Mouse (Mus musculus) left cerebral cortex, adult 9 months (tissue): Measurements from ENCODE around the gene Aebp2.
"Not testable (repeated sequence)": the region's sequence is repeated elsewhere in the genome, so short reads cannot be mapped to it uniquely, and the experiment has no call there.

Experiments
- DNase-seq, 2 experiments: peaks; one replicate each; pipeline ENCODE4 v3.0.0; 2022; ENCODE audit warnings: low spot score in 2 of 2

The Aebp2 gene

DNA sequence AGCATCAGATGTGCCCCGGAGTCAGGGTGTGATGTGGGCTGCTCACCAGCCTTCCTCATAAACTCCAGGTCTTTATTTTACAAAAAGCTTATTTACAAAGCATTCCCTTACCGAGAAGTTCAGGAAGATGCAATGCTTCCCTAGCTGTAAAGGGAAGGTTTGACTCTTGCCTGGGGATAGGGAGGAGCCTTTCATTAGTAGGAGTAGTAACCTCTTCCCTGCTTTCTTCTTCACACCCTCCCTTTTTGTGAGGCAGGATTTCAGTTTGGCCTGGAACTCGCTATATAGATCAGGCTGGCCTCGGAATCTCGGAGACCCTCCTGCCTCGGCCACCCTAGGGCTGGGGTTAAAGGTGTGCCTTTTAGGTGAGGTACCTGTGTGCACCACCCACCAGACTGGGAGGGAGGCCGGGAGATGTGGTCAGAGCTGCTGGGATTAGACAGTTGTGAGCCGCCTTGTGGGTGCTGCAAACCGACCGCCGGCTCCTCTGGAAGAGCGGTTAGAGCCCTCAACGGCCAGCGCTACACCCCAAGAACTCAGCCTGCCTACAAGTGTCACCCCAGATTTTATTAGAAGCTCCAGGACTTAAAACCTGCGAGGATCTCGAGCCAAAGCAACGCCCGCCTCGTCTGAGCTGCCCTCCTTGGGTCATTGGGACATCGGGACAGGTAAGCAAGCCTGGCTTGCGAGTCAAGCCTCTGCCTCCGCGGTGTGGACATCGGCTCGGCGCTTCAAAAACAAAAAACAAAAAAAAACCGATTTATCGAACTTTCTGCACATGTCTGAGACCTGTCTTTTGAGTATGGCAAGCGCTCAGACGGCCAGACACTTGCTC, at the start of gene Aebp2:
Gene Aebp2 (plus strand): TSS at position 273 of the 835 bp plus-strand sequence.
- peak in 1 of 2 experiments; percentile 18 for DNase-seq

DNA sequence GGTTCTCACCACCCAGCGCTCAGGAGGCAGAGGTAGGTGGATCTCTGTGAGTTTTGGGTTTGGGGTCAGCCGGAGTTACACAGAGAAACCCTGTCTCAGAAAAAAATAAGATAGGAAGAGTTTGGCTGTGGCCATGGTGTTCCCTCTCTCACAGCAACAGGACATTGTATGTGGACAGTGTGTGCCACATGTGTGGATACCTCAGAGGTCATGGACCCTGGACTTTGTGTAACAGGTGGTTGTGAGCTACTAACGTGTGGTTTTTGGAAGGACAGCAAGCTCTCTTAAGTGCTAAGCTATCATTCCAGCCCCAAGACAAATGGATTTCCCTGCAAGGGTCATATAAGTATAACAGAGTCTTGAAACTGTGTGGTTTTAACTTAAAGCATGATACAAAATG, 47.5 kb upstream of the Aebp2 start:
- no peak for DNase-seq

DNA sequence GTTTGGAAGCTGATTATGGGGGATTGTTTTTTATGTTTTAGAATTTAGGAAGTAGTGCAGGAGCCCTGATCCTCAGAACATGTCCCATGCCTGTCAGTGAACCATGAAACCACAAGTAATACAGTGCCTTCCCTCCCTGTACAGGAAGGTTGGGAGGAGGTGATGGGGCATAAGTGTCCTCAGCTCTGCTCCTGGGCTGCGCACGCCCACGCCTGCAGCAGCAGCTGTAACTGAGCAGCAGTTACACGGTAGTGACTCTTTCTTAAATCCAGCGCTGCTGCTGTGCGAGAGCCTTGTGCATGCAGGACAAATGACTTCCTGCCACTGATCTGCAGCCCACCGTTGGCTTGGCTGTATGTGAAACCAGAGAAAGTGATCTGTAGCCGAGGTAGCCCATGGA, 46.3 kb upstream of the Aebp2 start:
- DNase-seq: no peak

DNA sequence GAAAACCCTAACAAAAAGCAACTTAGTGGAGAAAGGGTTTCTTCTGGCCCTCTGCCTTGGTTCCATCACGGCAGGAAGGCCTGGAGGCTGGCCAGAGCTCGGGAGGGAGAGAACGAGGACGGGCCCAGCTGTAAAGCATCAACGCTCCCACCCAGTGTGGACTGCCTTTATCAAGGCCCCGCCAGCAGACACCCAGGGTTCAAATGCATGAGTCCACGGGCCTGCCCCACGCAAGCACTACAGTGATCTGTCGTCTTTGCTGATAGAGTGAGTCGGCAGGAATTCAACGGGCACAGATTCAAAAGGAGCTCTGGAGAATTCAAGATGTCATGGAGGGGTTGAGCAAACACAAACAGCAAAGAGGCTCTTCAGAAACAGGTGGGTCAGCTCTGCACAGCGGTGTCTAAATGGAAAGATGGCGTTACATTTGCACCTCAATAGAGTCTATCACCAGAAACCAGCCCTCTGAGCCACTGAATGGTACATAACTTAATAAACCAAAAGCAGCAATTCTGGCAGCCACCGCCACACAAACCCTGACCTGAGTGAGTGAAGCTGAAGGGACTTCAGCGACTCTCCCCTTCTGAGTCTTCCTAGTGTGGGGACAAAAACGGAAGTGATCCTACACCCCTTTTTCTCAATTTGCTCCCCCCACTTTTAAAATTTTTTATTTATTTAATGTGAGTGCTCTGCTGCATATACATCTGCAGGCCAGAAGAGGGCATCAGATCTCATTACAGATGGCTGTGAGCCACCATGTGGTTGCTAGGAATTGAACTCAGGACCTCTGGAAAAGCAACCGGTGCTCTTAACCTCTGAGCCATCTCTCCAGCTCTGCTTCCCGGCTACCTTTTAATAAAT, 45.3 kb upstream of the Aebp2 start:
- DNase-seq: no peak

DNA sequence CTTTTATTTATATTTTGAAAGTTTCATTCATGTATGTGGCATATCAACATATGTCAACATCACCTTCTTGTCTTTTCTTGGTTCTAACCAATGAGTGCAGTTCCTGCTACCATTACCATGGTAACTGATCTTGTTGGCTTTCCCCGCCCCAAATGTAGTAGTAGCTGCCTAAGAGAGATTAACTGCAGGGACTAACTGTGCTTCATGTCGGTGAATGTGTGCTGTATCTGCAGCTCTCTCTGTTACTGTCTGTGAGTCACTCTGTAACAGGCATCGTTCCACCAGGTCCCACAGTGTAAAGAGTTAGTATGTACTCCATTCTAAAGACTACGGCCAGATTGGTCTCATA, 44.7 kb upstream of the Aebp2 start:
- no peak for DNase-seq

DNA sequence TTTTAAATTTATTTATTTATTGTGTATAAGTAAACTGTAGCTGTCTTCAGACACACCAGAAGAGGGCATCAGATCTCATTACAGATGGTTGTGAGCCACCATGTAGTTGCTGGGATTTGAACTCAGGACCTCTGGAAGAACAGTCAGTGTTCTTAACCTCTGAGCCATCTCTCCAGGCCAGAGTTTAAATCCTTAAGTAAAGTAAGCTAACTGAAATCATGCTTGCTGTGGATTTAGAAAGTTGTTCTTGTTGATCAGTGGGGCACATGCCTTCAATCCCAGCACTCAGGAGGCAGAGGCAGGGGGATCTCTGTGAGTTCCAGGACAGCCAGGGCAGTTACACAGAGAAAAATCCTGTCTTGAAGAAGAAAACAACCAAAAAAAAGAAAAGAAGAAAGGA, 43.5 kb upstream of the Aebp2 start:
- DNase-seq: not testable (repeated sequence)

DNA sequence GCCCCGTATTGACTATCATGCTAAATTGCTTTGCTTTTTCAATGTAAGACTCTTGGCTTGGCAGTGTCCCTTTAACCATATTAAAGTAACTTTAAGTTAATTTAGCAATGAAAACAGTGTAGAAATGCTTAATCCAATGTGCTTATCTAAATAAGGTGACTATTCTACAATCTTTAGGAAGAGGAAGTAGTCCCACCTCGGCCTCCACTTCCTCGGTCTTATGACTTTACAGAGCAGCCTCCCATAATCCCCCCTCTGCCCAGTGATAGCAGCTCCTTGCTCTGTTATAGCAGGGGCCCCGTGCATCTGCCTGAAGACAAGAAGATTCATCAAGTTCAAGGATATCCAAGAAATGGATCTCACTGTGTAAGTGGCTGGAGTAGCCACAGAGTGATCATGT, 42.3 kb upstream of the Aebp2 start:
- DNase-seq: no peak

DNA sequence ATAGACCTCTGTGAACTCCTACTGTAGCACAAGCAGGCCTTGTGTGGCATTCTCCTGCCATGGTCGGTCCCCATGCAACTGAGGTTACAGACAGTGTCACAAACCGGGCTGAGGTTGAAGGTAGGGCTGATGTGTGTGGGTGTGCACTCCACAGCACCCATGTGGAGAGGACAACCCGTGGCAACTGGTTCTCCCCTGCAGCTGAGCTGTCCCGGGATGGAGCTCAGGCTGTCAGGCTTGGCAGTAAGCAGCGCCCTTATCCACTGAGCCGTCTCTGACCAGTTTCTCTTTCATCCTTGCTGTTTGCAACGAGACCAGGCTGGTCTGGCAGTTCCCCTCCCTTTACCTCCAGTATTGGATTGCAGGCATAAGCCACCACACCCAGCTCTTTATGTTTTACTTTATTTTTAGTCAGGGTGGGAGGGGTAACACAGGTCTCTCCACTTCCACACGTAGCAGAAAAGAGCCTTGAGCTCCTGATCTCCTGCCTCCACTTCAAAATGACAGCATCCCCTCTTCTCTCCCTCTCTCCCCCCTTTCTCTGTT, 35.7 kb upstream of the Aebp2 start:
- DNase-seq: no peak

DNA sequence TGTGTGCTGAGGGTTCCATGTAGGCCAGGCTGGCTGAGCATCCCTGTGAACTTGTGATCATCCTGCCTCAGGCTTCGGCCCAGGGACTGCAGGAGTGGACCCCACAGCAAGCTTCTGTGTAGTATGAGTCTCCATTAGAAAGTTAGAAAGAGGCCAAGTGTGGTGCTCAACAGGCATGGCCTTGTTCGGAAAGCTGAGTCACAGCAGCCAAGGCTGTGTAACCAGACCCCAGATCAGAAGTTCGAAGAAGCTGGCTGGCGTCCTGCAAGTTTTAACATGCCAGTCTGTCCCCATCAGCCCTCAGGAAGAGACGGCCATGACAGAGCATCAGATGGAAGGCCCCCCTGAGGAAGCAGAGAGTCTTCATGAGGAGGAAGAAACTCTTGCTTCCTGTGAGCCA, 31.1 kb upstream of the Aebp2 start:
- no peak for DNase-seq

DNA sequence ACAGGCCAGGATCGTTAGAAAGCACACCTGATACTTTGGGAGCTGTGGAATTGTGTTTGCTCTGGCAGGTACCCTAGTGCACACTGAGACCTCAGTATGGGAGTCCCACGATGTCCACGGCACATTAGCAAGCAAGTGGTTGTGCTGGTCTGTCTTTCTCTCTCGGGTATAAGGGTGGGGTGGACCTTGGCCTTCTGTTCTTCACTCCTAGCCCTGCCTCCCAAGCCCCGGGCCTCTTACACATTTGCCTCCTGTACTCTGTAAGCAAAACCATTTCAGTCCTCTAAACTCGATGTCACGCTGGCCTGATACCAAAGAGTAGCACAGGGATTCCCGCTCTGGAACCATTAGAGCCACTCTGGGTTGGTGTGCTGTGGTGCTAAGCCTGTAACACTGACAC, 29.8 kb upstream of the Aebp2 start:
- DNase-seq: no peak

DNA sequence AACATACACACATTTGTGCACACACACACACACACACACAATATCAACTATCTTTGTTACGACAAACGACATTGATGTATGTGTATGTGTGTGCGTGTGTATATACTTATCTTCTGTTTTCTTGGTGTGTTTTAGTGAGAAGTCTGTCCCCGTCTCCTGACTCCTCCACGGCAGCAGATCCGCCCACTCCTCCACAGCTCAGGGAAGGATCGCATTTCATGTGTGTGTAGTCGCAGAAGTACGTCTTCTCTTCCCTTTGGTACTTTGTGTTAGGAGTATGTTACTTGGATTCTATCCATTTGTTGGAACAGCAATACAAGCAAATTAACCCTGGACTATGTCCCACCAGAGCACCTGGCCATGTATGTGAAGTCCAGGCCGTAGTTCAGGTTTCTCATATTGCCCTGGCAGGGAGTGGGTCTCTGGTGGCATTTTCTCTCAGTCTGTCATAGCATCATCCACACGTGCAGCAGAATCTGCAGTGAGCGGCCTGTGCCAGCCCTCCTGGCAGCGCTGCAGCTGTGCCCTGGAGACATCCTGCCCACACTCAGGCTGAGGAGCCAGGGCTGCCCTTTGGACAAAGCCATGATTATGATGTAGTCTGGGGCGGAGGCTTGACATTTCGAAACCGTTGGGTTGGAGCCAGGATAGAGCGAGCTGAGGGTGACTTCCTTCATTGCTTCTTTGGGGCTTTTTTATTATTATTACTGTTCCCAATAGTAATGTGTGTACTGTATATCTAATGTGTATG, 28.9 kb upstream of the Aebp2 start:
- DNase-seq: peak in 1 of 2 experiments; percentile 66

DNA sequence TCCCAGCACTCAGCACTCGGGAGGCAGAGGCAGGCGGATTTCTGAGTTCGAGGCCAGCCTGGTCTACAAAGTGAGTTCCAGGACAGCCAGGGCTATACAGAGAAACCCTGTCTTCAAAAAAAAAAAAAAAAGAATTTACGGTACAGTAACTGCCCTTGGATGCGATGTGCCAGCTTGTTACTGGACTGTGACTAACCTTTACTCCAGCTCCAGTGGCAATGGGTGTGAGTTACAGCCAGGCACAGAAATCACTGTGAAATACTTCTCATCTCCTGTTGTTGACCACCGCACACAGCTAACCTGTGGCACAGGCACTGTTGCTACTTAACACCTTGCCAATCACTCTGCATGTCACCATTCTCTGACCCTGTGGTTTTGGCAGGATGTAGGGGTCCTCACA, 26.9 kb upstream of the Aebp2 start:
- not testable (repeated sequence) for DNase-seq

DNA sequence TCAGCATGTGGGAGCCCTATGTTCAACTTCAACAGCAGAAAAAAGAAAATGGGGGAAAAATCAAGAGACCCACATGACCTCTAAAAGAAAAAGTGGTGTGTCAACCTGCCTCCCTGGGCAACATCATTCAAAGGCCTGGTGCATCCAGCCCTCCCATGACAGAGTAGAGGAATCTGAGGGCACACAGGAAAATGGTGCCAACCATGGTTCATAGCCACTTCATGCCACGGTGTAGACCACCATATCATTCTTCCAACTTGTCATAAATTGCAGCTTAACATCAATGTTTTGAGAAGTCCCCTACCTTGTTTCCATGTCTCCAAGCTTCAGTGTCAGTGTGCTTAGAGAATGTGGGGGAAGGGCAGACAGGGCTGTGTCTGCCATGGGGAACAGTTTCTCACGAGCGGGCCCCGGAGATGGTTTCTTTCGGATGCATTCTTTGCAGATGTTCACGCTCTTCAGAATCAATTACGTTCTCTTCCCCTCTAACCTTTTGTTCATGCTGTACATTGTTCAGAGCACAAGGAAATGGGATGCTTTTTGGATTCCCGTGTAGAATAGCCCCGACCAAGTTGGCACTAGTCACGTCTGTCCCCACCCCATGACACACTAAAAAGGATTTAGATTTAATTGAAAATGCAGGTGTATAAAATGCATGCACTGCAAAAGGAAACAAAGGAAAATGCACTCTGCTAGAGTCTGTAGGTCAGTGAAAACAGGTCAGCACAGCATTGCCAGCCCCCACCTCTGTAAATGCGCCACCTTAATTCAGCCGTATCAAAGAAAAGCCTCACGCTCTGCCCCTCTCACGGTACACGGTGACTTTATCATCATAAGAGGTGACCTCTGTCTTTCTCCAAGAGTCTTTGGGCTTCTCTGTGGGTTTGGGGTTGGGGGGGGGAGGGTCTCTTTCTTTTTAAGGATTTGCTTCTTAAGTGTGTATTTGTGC, 24.8 kb upstream of the Aebp2 start:
- no peak for DNase-seq

DNA sequence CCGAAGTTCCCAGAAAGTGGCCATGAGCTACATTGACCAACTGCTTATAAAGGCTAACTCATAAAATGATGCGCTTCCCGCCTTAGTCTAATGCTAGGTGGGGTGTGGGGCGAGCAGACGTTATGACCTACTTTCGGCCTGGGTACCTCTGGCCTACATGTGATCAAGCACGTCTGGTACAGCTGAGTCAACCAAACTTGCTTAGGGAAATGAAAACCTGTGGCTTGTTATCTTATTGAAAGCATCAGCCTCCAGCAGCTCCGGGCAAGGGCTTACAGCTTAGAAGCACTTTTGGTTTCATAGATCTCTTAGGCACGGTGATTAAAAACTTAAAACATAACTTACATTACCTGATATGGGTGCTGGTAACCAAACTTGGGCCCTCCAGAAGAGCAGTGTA, 23.9 kb upstream of the Aebp2 start:
- DNase-seq: no peak

DNA sequence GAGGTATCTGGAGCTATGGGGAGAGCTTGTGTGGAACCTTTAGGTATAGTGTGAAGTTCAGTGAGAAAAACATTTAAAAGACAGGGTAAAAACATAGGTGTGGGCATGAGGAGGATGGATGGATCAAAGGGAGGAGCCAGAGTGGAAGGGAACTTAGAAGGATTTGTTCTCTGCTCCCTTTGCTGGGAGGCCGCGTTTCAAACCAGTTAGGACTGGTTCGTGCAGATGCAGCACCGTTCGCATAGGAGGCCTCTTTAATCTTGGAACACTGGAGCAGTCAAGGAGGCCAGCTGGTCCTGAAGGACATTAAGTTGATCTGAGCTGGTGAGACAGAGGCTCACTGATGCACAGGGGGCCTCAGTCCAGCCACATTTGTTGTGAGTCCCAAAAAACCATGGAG, 23.1 kb upstream of the Aebp2 start:
- no peak for DNase-seq

DNA sequence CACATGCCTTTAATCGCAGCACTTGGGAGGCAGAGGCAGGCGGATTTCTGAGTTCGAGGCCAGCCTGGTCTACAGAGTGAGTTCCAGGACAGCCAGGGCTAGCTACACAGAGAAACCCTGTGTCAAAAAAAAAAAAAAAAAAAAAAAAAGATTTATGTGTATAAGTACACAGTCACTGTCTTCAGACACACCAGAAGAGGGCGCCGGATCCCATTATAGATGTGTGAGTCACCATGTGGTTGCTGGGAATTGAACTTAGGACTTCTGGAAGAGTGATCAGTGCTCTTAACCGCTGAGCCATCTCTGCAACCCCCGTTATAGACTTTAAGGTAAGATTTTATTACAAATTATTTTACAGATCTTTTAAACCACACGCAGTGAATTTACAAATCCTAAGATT, 21.8 kb upstream of the Aebp2 start:
- DNase-seq: not testable (repeated sequence)

DNA sequence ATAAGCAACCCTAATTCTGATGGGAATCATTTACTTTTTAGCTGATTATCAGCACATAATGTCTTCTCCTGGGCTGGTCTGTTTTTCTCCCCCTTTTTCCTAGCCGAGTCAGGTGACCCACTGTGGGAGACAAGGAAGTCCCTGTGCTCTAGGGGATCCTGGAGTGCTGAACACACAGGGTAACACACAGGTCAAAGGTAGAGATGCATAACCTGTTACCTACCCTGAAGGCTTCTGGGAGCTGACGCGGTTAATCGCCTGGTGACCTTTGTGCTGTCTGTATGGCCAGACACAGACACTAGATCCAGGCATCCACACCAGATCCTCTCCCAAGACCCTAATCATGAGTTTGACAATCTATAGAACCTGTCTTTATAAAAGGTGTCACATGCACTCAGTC, 21.3 kb upstream of the Aebp2 start:
- DNase-seq: no peak

DNA sequence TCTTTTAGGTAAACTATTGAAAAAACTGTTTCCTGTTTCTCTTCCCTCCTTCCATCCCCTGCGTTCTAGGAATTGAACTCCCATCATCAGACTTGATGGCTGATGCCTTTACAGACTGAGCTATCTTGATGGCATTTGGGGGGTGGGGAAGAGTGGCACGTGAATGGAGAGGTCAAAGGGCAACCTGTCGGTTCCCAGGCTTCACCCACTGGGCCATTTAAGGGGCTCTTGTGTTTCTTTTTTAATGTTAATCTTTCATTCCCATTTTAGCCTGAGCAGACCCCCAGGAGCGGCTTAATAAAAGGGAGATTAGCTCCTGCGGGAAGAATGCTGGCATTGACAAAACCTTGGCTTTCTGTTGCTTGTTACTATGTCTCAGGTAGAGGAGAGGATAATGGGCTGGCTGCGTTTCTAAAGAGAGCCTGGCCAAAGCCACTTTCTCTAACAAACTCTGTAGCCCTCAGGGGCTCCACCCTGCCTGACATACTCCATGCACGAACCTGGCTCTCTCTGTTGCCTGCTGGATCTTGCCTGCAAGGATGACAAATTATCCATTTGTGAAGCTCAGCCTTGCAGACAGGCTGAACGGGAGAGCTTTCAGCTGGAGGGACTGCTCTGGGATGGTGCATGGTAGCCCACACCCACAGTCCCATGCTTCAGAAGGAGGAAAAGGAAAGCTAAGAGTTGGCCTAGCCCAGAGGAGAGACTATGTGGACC, 19.1 kb upstream of the Aebp2 start:
- no peak for DNase-seq

DNA sequence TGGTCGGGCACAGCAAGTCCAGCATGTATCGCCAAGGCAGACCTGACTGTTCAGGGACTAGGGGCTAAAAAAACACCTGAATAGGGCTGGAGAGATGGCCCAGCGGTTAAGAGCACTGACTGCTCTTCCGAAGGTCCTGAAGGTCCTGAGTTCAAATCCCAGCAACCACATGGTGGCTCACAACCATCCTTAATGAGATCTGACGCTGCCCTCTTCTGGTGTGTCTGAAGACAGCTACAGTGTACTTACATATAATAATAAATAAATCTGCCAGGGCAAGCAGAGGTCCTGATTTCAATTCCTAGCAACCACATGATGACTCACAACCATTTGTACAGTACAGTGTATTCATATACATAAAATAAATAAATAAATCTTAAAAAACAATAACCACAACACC, 17.3 kb upstream of the Aebp2 start:
- not testable (repeated sequence) for DNase-seq

DNA sequence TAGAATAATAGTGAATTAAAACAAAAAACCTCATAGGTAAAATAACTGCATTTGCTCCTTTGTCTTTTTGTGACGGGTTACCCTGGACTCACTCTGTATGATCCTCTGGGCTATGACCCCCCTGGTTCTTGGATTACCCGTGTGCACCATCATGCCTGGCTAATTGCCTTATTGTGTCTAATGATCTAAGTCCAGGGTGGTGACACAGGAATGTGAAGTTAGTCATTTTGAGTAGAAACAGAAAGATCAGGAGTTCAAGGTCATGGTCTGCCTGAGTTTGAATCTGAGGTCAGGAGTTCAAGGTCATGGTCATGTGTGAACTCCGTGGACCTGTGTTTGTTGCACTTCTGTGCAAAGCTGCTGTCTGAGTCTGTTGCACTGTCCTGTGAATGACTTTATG, 16.7 kb upstream of the Aebp2 start:
- DNase-seq: no peak
